Mouse (Mus musculus) CH12.LX (cell line): ENCODE measurements at regions not wholly inside any gene's neighbourhood (a gene's known extent, or its start where the extent isn't known, plus 50 kb on each side); places are given as distances from the start of the nearest gene placed in this dataset.
"Not testable (repeated sequence)": the region's sequence is repeated elsewhere in the genome, so short reads cannot be mapped to it uniquely, and the experiment has no call there.

Experiments used
- DNase-seq: peaks from one replicate; pipeline ENCODE4 v3.0.0-alpha.2; 2013; ENCODE audit errors: extremely low read depth
- H3K27ac ChIP-seq: 2 replicates; pipeline ENCODE4 v1.5.1; 2012; ENCODE audit warnings: low read depth, mild to moderate bottlenecking, control low read depth, moderate library complexity; ENCODE audit not compliant: insufficient read depth
- H3K27me3 ChIP-seq: replicated peaks from 2 replicates; pipeline ENCODE3; 2012; ENCODE audit warnings: inconsistent platforms
- H3K36me3 ChIP-seq, 2 experiments: replicated peaks in 1 of 2; 2 replicates each; pipeline versions ENCODE3 to v1.6.1; 2012; ENCODE audit warnings: inconsistent platforms in 1 of 2, low read length in 1 of 2, mild to moderate bottlenecking in 1 of 2, mixed read lengths in 1 of 2, moderate library complexity in 1 of 2; ENCODE audit not compliant: control insufficient read depth in 1 of 2, insufficient read depth in 1 of 2
- H3K4me1 ChIP-seq, 2 experiments: 2 replicates each; pipeline ENCODE4 v1.6.1; 2012; ENCODE audit warnings: inconsistent platforms in 1 of 2, moderate library complexity in 1 of 2; ENCODE audit not compliant: insufficient read depth in 2 of 2, control insufficient read depth in 1 of 2
- H3K4me2 ChIP-seq: 2 replicates; pipeline ENCODE4 v1.6.1; 2012; ENCODE audit warnings: low read depth, mild to moderate bottlenecking, control low read depth; ENCODE audit not compliant: poor library complexity, insufficient read depth, severe bottlenecking
- H3K4me3 ChIP-seq, 3 experiments: fragments of 150-350 bp in 1 of 3; sonication (generic) in 1 of 3; replicated peaks in 1 of 3; 2 replicates each; pipeline versions ENCODE3 to v1.5.1; 2011 to 2012; ENCODE audit warnings: low read depth in 2 of 3, low read length in 2 of 3, mild to moderate bottlenecking in 2 of 3, moderate library complexity in 2 of 3, control low read depth in 1 of 3, improper control_type of control experiment in 1 of 3, inconsistent platforms in 1 of 3, mixed read lengths in 1 of 3; ENCODE audit not compliant: poor library complexity in 1 of 3
- H3K79me2 ChIP-seq: replicated peaks from 2 replicates; pipeline ENCODE4 v1.6.1; 2012; ENCODE audit warnings: mild to moderate bottlenecking, moderate library complexity; ENCODE audit not compliant: control insufficient read depth, poor library complexity, insufficient read depth, severe bottlenecking; ENCODE audit errors: extremely low read depth
- H3K9ac ChIP-seq: 2 replicates; pipeline ENCODE4 v1.6.1; 2012; ENCODE audit warnings: low read depth, mild to moderate bottlenecking, control low read depth, moderate library complexity; ENCODE audit not compliant: insufficient read depth
- H3K9me3 ChIP-seq: replicated peaks from 2 replicates; pipeline ENCODE3; 2012; ENCODE audit warnings: low read length, inconsistent platforms, mixed read lengths
- CHD1 ChIP-seq: IDR thresholded peaks from 2 replicates; pipeline ENCODE4 v1.6.1; 2012; ENCODE audit warnings: low read depth, low read length, improper control_type of control experiment, inconsistent platforms
- CTCF ChIP-seq, 2 experiments: IDR thresholded peaks in 1 of 2; conservative IDR thresholded peaks in 1 of 2; 2 replicates each; pipeline ENCODE4 v1.5.1; 2011 to 2012; ENCODE audit warnings: low read depth in 2 of 2, low read length in 2 of 2, improper control_type of control experiment in 1 of 2, inconsistent platforms in 1 of 2, mild to moderate bottlenecking in 1 of 2, moderate library complexity in 1 of 2
- JUND ChIP-seq: conservative IDR thresholded peaks from 2 replicates; pipeline ENCODE4 v1.6.1; 2011; ENCODE audit warnings: low read depth, low read length, improper control_type of control experiment
- KAT2A ChIP-seq: IDR thresholded peaks from 2 replicates; pipeline ENCODE4 v1.6.1; 2012; ENCODE audit warnings: low read length, improper control_type of control experiment, inconsistent platforms; ENCODE audit not compliant: insufficient replicate concordance
- POLR2A ChIP-seq: IDR thresholded peaks from 2 replicates; pipeline ENCODE4 v1.6.1; 2011; ENCODE audit warnings: low read depth, mild to moderate bottlenecking, improper control_type of control experiment, low read length
- POLR2AphosphoS2 ChIP-seq: IDR thresholded peaks from 2 replicates; pipeline ENCODE4 v1.6.1; 2011; ENCODE audit warnings: low read depth, low read length, improper control_type of control experiment
- SIN3A ChIP-seq: IDR thresholded peaks from 2 replicates; pipeline ENCODE4 v1.6.1; 2012; ENCODE audit warnings: low read length, improper control_type of control experiment, inconsistent platforms
- TBP ChIP-seq: conservative IDR thresholded peaks from 2 replicates; pipeline ENCODE4 v1.6.1; 2011; ENCODE audit warnings: low read depth, low read length, improper control_type of control experiment
- UBTF ChIP-seq: IDR thresholded peaks from 2 replicates; pipeline ENCODE4 v1.6.1; 2012; ENCODE audit warnings: low read depth, mild to moderate bottlenecking, inconsistent platforms, low read length, improper control_type of control experiment, moderate library complexity
- ZC3H11A ChIP-seq: IDR thresholded peaks from 2 replicates; pipeline ENCODE4 v1.6.1; 2012; ENCODE audit warnings: low read depth, mild to moderate bottlenecking, inconsistent platforms, low read length, improper control_type of control experiment
- ZMIZ1 ChIP-seq: IDR thresholded peaks from 2 replicates; pipeline ENCODE4 v1.6.1; 2012; ENCODE audit warnings: low read depth, mild to moderate bottlenecking, inconsistent platforms, low read length, improper control_type of control experiment
- dilution Hi-C: fragments of 300-500 bp; cut with MboI; formaldehyde crosslinking; loops from 2 replicates; pipeline ENCODE4 v1.14.3; 2020; ENCODE audit warnings: low sequenced_read_pairs; ENCODE audit not compliant: extremely low pct_unique_long_range_greater_than_20kb, extremely low pct_ligation_motif_present
- in situ Hi-C: fragments of 300-500 bp; cut with MboI; formaldehyde crosslinking; loops from 3 replicates; pipeline ENCODE4 v1.14.3; 2019; ENCODE audit warnings: low sequenced_read_pairs, low pct_ligation_motif_present, low pct_unique_long_range_greater_than_20kb, mixed read lengths

GRCm38 (mm10) chr3:56955098-56955798, 346.5 kb downstream of the Tm4sf1 start:
- H3K27ac ChIP-seq: no peak overlapping the region
- H3K9me3 ChIP-seq: peaks cover 41% of the 10 kb centered on the region
- H3K36me3 ChIP-seq: no peaks in the 10 kb centered on the region
- dilution Hi-C loops: no loop called here
- TF ChIP-seq UBTF (no peak), ZMIZ1 (no peak), CHD1 (no peak)
- no peak overlapping the region for H3K4me3 ChIP-seq
- H3K4me2 ChIP-seq: no peak overlapping the region
- in situ Hi-C loops: no loop called here
- no peaks in the 10 kb centered on the region for H3K27me3 ChIP-seq
- H3K9ac ChIP-seq: no peak overlapping the region
- no peaks in the 10 kb centered on the region for H3K79me2 ChIP-seq
- DNase-seq: no peak
- no peaks in the 10 kb centered on the region for H3K4me1 ChIP-seq

- H3K27ac ChIP-seq, DNase-seq, H3K79me2 ChIP-seq, in situ Hi-C loops, H3K4me1 ChIP-seq, H3K36me3 ChIP-seq, H3K27me3 ChIP-seq, H3K4me2 ChIP-seq, H3K4me3 ChIP-seq, dilution Hi-C loops, H3K9ac ChIP-seq: not testable (repeated sequence)
- H3K9me3 ChIP-seq: peaks cover 24% of the 10 kb centered on the region
Observed at GRCm38 (mm10) chr3:56942557-56942956, 359.2 kb downstream of the Tm4sf1 start.

GRCm38 (mm10) chr3:56928940-56929339, 372.8 kb downstream of the Tm4sf1 start:
- H3K36me3 ChIP-seq, H3K9me3 ChIP-seq, H3K79me2 ChIP-seq, H3K4me1 ChIP-seq, H3K9ac ChIP-seq, in situ Hi-C loops, H3K4me3 ChIP-seq, H3K27ac ChIP-seq, H3K27me3 ChIP-seq, dilution Hi-C loops, H3K4me2 ChIP-seq, DNase-seq: not testable (repeated sequence)

- Histone ChIP-seq H3K4me2 (no peak overlapping the region), H3K79me2 (no peaks in the 10 kb centered on the region), H3K36me3 (no peaks in the 10 kb centered on the region), H3K27me3 (no peaks in the 10 kb centered on the region), H3K4me3 (no peak overlapping the region), H3K4me1 (no peaks in the 10 kb centered on the region), H3K9ac (no peak overlapping the region), H3K9me3 (peaks cover 30% of the 10 kb centered on the region), H3K27ac (no peak overlapping the region)
- no peak for DNase-seq
- dilution Hi-C loops: no loop called here
- no peak for TF ChIP-seq ZC3H11A
- no peak for TF ChIP-seq TBP
- TF ChIP-seq JUND: no peak
- no peak for TF ChIP-seq SIN3A
- TF ChIP-seq KAT2A: no peak
- TF ChIP-seq POLR2A: no peak
- TF ChIP-seq POLR2AphosphoS2: no peak
- TF ChIP-seq ZMIZ1: no peak
- no peak for TF ChIP-seq CHD1
- TF ChIP-seq CTCF (conservative IDR thresholded peaks at IDR 0.05 in 1 of 2, IDR thresholded peaks at IDR 0.05 in 1 of 2; ENCODE audit: low read depth in 2 of 2, low read length in 2 of 2): no peak
- in situ Hi-C loops: no loop called here
Observed at GRCm38 (mm10) chr3:56898491-56898890, 403.3 kb downstream of the Tm4sf1 start.
